Mouse (Mus musculus) adrenal gland, postnatal 0 days (tissue): ENCODE measurements around the gene Stk11. TPM values are rescaled to one million over a fixed set of nuclear protein-coding genes. Genes with fewer than 3 reads are reported as not detected.

Experiments
- polyA plus RNA-seq: library from polyadenylated mRNA; unstranded; fragments of >200 nt; fragmentation: Nextera tagmentation; extraction: Ambion mirVana; gene quantifications from 2 replicates; pipeline ENCODE4 v1.2.1, GENCODE M21; 2015

Gene Stk11
- polyA plus RNA-seq, result 10.7 and 13.5 TPM in 2 replicates

DNA sequence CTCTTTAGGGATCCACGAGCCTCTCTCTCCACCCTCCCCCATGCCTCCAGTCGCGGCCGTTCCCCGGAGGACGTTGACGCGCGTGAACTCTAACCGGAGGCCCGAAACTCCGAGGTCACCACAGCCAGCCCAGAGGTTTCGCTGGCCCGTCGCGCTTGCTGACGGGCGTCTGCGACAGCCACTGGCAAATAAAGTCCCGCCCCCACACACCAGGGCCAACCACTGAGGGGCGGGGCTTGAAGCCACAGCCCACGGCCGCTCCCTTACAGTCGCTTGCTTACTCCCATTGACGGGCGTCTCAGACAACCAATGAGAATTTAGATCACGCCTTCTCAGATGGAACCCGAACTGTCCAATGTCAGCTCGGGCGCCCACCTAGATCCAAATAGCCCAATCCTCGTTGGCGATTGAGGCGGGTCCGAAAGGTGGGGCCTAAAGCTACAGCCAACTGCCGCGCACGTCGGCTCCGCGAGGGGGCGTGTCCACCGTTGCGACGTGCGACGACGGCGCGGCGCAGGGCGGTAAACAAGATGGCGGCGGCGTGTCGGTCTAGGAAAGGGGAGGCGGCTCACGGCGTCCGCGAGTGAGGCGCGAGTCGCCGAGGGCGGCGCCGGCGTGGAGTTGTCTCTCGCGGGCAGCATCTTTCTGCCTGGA, at the start of gene Stk11:
Gene Stk11 (plus strand): TSS at position 514 of the 654 bp plus-strand sequence.

DNA sequence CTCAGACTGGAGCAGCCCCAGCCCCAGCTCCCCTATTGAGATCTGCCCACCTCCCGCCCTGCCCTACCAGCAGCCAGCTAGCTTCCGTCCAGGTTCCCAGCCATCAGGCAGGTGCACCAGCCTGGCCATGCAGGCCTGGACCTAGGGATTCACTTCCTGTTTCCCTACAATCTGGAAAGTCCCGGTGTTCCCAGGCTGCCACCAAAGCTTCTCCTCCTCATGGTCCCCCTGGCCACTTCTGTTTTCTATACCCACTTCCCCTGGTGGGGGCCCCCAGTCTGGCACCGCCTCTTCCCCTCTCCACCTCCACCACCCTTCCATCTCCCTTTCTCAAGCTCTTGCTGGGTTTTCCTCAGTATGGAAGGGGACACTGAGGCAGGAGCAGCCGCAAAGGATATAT, 10.1 kb upstream of the Stk11 start, which contains the start of gene Sbno2:
Gene Sbno2 (minus strand): TSS at position 112 of the 400 bp plus-strand sequence.

DNA sequence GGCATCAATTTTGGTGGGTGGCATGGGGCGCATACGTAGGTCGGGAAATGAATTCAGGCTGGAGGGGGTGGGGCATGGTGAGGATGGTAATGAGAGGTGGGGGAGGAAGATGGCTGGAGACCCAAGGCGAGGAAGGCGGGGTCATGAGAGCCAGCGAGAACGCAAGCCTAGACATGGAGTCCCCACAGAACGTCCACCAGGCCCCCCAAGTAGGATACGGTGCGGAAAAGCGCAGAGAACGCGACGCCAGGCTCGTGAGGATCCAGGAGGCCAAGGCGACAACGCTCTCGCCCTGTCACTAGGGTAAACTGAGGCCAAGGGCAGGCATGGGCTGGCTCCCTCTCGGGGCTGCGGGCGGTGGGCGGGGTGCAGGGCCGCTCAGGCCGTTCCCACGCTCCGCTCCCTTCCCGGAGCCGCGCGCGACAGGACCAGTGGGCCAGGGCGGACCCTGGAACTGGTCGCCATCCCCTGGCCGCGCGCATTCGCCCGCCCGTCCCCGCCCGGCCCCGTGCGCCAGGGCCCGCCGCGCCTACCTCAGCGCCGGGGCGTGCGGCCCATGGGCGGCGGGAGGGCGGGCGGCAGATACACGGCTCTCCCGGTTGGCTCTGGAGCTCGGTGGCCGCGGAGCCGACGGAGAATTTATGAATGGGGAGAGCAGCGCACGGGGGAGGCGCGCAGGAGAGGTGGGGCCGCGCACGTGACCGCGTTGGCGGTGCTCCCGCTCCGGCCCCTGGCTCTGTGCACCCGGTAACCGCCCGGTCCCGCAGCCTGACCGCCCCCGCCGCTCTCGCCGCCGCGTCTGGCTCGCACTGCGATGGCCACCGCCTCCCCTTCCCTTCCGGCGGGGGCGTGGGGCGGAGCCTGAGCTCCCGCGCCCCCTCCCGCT, 23.2 kb downstream of the Stk11 start, which contains the start of gene Atp5d:
Gene Atp5d (plus strand): TSS at position 80 of the 886 bp plus-strand sequence.

DNA sequence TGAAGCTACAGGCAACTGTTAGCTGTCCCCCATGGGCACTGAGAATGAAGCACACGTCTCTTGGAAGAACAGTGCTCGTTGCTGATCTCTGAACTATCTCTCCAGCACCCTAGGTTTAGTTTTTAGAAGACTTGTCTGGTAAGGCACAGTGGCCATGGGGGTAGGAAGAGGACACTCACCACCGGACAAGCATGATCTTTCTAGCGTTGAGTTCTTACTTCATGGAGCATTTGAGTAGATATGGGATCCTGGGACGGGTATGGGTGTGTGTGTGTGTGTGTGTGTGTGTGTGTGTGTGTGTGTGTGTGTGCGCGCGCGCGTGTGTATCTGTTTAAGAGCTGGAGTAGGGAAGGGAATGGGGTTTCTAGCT, 25.0 kb downstream of the Stk11 start, which contains the start of gene Cbarp:
Gene Cbarp (minus strand): TSS at position 170 of the 370 bp plus-strand sequence.

DNA sequence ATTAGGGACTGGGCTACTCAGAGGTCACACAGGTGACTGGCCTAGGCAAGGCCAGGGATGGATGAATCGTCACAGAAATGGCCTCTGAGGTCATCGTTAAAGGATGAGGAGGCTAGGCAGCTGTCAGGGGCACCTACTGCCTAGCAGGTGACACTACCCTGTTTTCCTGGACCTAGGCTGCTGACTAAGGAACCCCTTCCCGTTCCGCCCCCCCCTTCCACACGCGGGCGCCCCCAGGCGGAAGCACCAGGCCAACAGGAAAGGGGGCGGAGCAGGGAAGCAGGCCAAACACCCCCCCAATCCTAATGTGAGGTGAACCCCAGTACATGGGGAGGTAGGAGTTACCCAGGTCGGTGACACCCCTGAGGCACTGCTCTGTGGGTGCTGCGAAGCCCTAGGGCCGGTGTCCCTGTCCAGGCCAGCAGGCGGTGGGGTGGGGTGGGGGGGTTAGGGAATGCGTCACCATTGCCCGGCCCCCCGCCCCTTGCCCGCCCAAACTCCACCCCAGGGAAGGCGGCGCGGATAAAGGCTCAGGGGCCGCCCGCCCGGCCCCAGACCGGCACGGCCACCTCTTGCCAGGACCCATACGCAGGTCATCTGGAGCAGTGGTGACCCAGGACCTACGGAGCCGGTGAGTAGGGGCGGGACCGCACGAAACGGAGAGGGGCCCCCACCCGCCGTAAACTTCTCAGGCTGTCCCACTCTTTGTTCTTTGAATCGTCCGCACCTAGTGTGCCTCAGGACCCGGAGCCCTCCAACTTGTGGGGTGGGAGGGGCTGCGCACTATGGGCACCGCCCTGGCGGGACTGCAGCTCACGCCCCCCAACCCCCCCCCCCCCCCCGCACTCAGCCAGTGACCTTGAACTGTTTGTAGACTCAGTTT, 32.4 kb downstream of the Stk11 start, which contains the start of gene Midn:
Gene Midn (plus strand): TSS at position 554 of the 883 bp plus-strand sequence.

DNA sequence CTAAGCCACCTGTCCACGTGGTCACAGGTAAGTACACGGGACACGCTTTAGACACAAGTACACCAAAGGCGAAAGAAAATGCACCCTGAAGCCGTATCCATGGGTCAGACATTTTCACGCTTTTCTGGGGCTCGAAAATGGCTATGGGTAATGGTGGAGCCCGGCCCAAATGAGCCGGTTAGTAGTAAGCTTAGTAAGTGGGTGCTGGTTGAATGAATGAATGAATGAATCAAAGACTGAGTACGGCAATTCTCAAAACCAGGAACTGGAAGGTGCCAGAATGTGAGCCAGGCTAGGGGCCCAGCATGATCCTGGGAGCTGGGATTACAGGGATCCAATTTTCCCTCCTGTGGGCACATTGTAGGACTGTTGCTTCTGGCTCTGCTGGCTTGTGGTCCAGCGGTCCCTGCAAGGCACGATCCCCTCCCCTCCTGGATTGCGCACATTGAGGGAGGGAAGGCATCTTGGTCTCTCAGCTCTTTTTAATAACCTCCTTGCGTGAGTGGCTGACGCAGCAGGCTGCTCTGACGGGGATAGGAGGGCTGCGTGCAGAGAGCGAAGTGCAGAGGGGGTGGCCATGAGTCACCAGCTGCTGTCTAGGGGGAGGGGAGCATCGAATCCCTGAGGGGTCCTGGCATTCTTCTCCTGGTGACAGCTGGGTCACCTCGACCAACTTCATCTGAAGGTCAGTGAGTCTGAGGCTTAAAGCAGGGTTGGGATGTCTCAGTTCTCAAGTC, 50.0 kb downstream of the Stk11 start, which contains the start of gene Cirbp:
Gene Cirbp (plus strand): TSS at position 594 of the 737 bp plus-strand sequence.

DNA sequence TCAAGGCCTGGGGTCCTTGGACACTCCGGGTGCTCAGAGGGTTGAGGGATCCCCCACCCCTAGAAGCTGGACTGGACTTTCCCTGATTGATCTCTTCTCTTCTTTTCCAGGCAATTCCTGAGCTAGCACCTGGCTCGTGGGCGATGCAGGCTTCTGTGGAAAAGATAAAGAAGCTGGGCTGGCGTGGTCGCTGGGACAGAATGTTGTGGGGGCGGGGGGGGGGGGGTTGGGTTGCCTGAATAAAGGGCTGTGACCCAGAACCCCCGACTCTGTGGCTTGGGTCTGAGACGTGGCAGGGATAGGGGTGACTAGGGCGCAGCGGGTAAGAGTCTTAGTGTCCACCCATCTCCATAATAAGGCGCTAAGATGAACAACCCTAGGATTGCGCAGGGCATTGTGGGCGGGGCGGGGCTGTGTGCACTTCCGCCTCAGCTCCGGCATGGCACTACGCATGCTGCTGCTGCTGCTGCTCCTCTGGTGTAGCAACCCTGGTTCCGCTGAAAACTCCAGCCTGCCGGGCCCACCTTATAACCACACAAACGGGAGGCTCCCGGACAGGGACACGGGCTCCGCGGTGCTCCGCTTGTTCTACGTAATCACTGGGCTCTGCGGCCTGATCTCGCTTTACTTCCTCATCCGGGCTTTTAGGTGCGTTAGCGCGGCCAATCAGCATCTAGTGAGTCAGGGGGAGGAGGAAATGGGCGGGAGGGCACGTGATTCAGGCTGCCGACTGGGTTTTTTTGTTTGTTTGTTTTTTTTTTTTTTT, 57.1 kb downstream of the Stk11 start, which contains the start of gene 1600002K03Rik:
Gene 1600002K03Rik (plus strand): TSS at position 418 of the 766 bp plus-strand sequence.

DNA sequence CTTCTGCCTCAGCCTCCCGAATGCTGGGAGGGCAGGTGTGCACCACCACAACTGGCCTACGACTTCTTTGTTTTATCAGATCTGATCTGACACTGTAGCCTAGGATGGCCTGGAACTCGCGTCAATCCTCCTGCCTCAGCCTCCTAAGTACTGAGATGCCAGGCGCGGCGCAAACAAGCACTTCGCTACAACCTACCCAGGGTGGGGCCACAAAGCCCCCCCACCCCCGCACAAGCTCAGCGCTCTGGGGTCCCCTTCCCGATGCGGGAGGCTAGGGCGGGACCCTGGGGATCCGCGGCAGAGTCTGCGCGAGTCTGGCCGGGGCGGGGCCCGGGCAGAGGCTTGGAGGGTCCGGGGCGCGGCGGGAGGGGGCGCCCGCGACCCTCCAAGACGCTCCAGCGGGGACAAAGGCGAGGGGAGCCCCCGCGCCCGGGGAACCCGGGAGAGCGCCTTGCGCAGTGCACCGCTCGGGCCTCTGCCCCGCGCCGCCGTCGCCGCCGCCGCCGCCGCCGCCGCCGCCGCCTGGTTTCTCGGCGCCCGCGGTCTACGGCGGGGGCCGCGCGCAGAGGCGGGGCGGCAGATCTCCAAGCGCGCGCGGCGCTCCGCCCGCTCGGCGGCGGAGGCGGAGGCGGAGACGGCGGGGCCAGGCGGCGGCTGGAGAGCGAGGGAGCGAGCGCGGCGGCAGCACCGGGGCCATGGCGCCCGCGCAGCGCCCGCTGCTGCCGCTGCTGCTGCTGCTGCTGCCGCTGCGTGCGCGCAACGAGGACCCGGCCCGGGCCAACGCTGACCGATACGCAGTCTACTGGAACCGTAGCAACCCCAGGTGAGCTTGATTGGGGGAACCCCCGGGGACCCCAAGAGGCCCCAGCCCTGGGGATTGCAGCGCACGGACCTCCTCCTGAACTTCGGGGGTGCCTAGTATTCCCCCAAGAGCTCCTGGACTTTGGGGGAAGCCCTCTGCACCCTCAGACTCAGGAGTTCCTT, 63.8 kb downstream of the Stk11 start, which contains the start of gene Efna2:
Gene Efna2 (plus strand): TSS at position 415 of the 984 bp plus-strand sequence.

Other genes with a start within 250 kb of the Stk11 start
- 8.3 and 10.4 TPM in 2 replicates for gene Prtn3, start 241.3 kb upstream of the Stk11 start, polyA plus RNA-seq
- 21.3 and 54.6 TPM in 2 replicates for gene Plppr3, start 241.2 kb upstream of the Stk11 start, polyA plus RNA-seq
- 8.1 and 10.4 TPM in 2 replicates for gene Elane, start 229.6 kb upstream of the Stk11 start, polyA plus RNA-seq
- gene Cfd, start 224.9 kb upstream of the Stk11 start, polyA plus RNA-seq, result 0.96 and 5.3 TPM in 2 replicates
- 28.5 and 37.7 TPM in 2 replicates for gene Med16, start 206.9 kb upstream of the Stk11 start, polyA plus RNA-seq
- gene Gm26602, start 204.9 kb upstream of the Stk11 start, polyA plus RNA-seq, result 8.4 and 15.7 TPM in 2 replicates
- gene Kiss1r, start 198.8 kb upstream of the Stk11 start, polyA plus RNA-seq, result 0.77 and 1.0 TPM in 2 replicates
- gene R3hdm4, start 194.6 kb upstream of the Stk11 start, polyA plus RNA-seq, result 81.3 and 98.1 TPM in 2 replicates
- 1.7 and 2.8 TPM in 2 replicates for gene Arid3a, start 188.8 kb upstream of the Stk11 start, polyA plus RNA-seq
- gene Wdr18, start 155.7 kb upstream of the Stk11 start, polyA plus RNA-seq, result 53.4 and 76.1 TPM in 2 replicates
- gene Grin3b, start 145.1 kb upstream of the Stk11 start, polyA plus RNA-seq, result 0.11 and 0.16 TPM in 2 replicates
- 19.3 and 25.0 TPM in 2 replicates for gene Tmem259, start 131.5 kb upstream of the Stk11 start, polyA plus RNA-seq
- 57.9 and 65.3 TPM in 2 replicates for gene Cnn2, start 127.2 kb upstream of the Stk11 start, polyA plus RNA-seq
- gene Abca7, start 119.3 kb upstream of the Stk11 start, polyA plus RNA-seq, result 5.5 and 5.7 TPM in 2 replicates
- gene Arhgap45, start 99.2 kb upstream of the Stk11 start, polyA plus RNA-seq, result 4.9 and 6.0 TPM in 2 replicates
- 156 and 175 TPM in 2 replicates for gene Polr2e, start 76.0 kb upstream of the Stk11 start, polyA plus RNA-seq
- gene Gpx4, start 68.6 kb upstream of the Stk11 start, polyA plus RNA-seq, result 1,645 and 2,206 TPM in 2 replicates
- 7.0 and 17.7 TPM in 2 replicates for gene Sbno2, start 10.2 kb upstream of the Stk11 start, polyA plus RNA-seq
- gene Atp5d, start 22.8 kb downstream of the Stk11 start, polyA plus RNA-seq, result 381 and 502 TPM in 2 replicates
- 9.5 and 12.7 TPM in 2 replicates for gene Cbarp, start 25.0 kb downstream of the Stk11 start, polyA plus RNA-seq
- 9.1 and 14.6 TPM in 2 replicates for gene Midn, start 32.5 kb downstream of the Stk11 start, polyA plus RNA-seq
- 298 and 357 TPM in 2 replicates for gene Cirbp, start 50.2 kb downstream of the Stk11 start, polyA plus RNA-seq
- gene 1600002K03Rik, start 57.1 kb downstream of the Stk11 start, polyA plus RNA-seq, result 23.0 and 26.5 TPM in 2 replicates
- gene Efna2, start 63.7 kb downstream of the Stk11 start, polyA plus RNA-seq, result 13.9 and 14.2 TPM in 2 replicates
- gene Mum1, start 110.6 kb downstream of the Stk11 start, polyA plus RNA-seq, result 26.2 TPM in 2 replicates
- gene Ndufs7, start 133.3 kb downstream of the Stk11 start, polyA plus RNA-seq, result 325 and 379 TPM in 2 replicates
- gene Gamt, start 145.2 kb downstream of the Stk11 start, polyA plus RNA-seq, result 79.8 and 194 TPM in 2 replicates
- gene Dazap1, start 145.7 kb downstream of the Stk11 start, polyA plus RNA-seq, result 25.3 and 33.2 TPM in 2 replicates
- 722 and 992 TPM in 2 replicates for gene Rps15, start 176.7 kb downstream of the Stk11 start, polyA plus RNA-seq
- 5.2 and 14.1 TPM in 2 replicates for gene Apc2, start 180.2 kb downstream of the Stk11 start, polyA plus RNA-seq
- 57.7 and 64.6 TPM in 2 replicates for gene 2310011J03Rik, start 204.7 kb downstream of the Stk11 start, polyA plus RNA-seq
- 3.2 and 3.3 TPM in 2 replicates for gene Pcsk4, start 213.7 kb downstream of the Stk11 start, polyA plus RNA-seq
- gene Reep6, start 214.2 kb downstream of the Stk11 start, polyA plus RNA-seq, result 5.7 and 5.9 TPM in 2 replicates
- gene Adamtsl5, start 232.6 kb downstream of the Stk11 start, polyA plus RNA-seq, result 24.9 and 42.4 TPM in 2 replicates
- 0.26 TPM in 1 of 2 replicates, not detected in the other for gene Plk5, start 240.7 kb downstream of the Stk11 start, polyA plus RNA-seq